Mouse (Mus musculus) kidney, postnatal 0 days (tissue): ENCODE measurements at regions not wholly inside any gene's neighbourhood (a gene's known extent, or its start where the extent isn't known, plus 50 kb on each side); places are given as distances from the start of the nearest gene placed in this dataset.

Experiments
- ATAC-seq: fragments of 200-750 bp; cut with Nextera tagmentation; replicated peaks from 2 replicates; pipeline ENCODE4 v1.8.0; 2017; ENCODE audit warnings: low read depth, moderate number of reproducible peaks, moderate TSS enrichment, moderate library complexity; ENCODE audit not compliant: low FRiP score
- DNase-seq: peaks from one replicate; pipeline ENCODE4 v3.0.0-alpha.2; 2016; ENCODE audit warnings: low spot score
- H3K27ac ChIP-seq: fragments of 300-500 bp; sonication (generic); 2 replicates; pipeline ENCODE4 v1.5.1; 2014; ENCODE audit warnings: mild to moderate bottlenecking
- H3K27me3 ChIP-seq: fragments of 300-500 bp; sonication (generic); 2 replicates; pipeline ENCODE4 v1.6.1; 2014; ENCODE audit warnings: low read length, mixed read lengths; ENCODE audit not compliant: insufficient read depth
- H3K36me3 ChIP-seq: fragments of 300-500 bp; sonication (generic); 2 replicates; pipeline ENCODE4 v1.6.1; 2014; ENCODE audit warnings: low read length, mixed read lengths; ENCODE audit not compliant: insufficient read depth
- H3K4me1 ChIP-seq: fragments of 300-500 bp; sonication (generic); replicated peaks from 2 replicates; pipeline ENCODE4 v1.6.1; 2014; ENCODE audit warnings: antibody characterized with exemption, low read length, mixed read lengths; ENCODE audit not compliant: insufficient read depth
- H3K4me2 ChIP-seq: fragments of 300-500 bp; sonication (generic); 2 replicates; pipeline ENCODE4 v1.6.1; 2014; ENCODE audit warnings: mild to moderate bottlenecking, low read length, moderate library complexity, mixed read lengths
- H3K4me3 ChIP-seq: fragments of 300-500 bp; sonication (generic); replicated peaks from 2 replicates; pipeline ENCODE4 v1.5.1; 2014; ENCODE audit warnings: low read depth, low read length
- H3K9ac ChIP-seq: fragments of 300-500 bp; sonication (generic); 2 replicates; pipeline ENCODE4 v1.6.1; 2014; ENCODE audit warnings: low read depth, low read length
- H3K9me3 ChIP-seq: fragments of 300-500 bp; sonication (generic); replicated peaks from 2 replicates; pipeline ENCODE4 v1.6.1; 2016; ENCODE audit warnings: low read length, inconsistent platforms, mixed read lengths
- CTCF ChIP-seq: IDR thresholded peaks from 2 replicates; pipeline ENCODE4 v1.5.1; 2016; ENCODE audit warnings: antibody characterized with exemption, low read depth, mild to moderate bottlenecking, moderate library complexity
- WGBS: fragments of 180-500 bp; shearing (Covaris S2); extraction: QIAGEN DNeasy Blood & Tissue Kit; methylation state at CpG from one replicate; pipeline ENCODE4 v1.1.7; 2014; 5-methylcytosine and 5-hydroxymethylcytosine counted together

- H3K4me3 ChIP-seq: no peak overlapping the region
- no peak overlapping the region for H3K4me2 ChIP-seq
- H3K9ac ChIP-seq: no peak overlapping the region
- no peaks in the 10 kb centered on the region for H3K4me1 ChIP-seq
- no peaks in the 10 kb centered on the region for H3K9me3 ChIP-seq
- H3K27ac ChIP-seq: no peak overlapping the region
- no peaks in the 10 kb centered on the region for H3K27me3 ChIP-seq
- 88% methylated on average over 1 of the region's 1 CpGs for WGBS
- ATAC-seq (no peak), DNase-seq (no peak)
- no peaks in the 10 kb centered on the region for H3K36me3 ChIP-seq
- TF ChIP-seq CTCF: no peak
These were observed 369.6 kb upstream of the Fsip2 start for GRCm38 (mm10) chr2:82573841-82574240.

DNA sequence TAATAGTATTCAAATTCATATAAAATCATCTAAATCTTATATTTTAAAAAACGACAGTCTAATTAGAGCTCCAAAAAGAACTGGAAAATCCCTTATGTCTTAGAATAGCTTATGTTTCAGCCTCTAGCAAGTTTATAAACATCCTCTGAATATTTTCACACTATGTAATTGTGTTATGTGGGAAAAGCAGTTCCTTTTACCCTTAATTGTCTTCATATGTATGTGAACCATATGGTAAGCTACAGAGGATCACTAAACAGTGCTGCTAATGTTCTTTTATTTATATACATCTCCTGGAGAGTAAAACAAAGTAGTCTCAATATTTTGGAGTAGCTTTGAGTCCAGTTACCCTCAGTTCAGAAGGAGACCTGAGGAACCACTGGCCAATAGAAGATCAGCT, 363.8 kb upstream of the Fsip2 start:
- Histone ChIP-seq H3K9me3 (no peaks in the 10 kb centered on the region), H3K36me3 (no peaks in the 10 kb centered on the region), H3K9ac (no peak overlapping the region), H3K27me3 (no peaks in the 10 kb centered on the region), H3K27ac (no peak overlapping the region), H3K4me3 (no peak overlapping the region), H3K4me1 (no peaks in the 10 kb centered on the region), H3K4me2 (no peak overlapping the region)
- no peak for ATAC-seq
- DNase-seq: no peak
- whole genome bisulfite sequencing: 85% methylated on average over 1 of the region's 1 CpGs
- TF ChIP-seq CTCF: no peak

DNA sequence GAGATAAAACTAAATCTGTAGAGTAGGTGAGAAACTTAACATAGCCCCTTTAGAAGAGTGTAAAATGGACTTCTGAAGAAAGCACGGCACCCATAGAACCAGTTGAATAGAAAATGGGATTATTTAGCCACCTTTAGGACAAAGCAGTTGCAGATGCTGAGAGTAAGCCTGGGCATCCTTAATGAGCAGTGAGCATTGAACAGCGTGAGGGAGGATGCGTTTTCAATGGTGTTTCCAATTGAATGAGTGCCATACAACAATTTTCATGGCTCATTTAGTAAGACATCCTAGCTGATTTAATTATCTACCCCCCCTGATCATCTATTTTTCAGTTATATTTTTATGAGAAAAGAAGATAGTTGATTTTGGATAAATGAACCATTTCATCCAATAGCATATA, 327.2 kb upstream of the Fsip2 start:
- Histone ChIP-seq H3K27me3 (no peaks in the 10 kb centered on the region), H3K4me1 (no peaks in the 10 kb centered on the region), H3K9ac (no peak overlapping the region), H3K36me3 (no peaks in the 10 kb centered on the region), H3K4me3 (no peak overlapping the region), H3K27ac (no peak overlapping the region), H3K4me2 (no peak overlapping the region), H3K9me3 (no peaks in the 10 kb centered on the region)
- ATAC-seq (no peak), DNase-seq (no peak)
- 77% methylated on average over 3 of the region's 3 CpGs for WGBS
- no peak for TF ChIP-seq CTCF

DNA sequence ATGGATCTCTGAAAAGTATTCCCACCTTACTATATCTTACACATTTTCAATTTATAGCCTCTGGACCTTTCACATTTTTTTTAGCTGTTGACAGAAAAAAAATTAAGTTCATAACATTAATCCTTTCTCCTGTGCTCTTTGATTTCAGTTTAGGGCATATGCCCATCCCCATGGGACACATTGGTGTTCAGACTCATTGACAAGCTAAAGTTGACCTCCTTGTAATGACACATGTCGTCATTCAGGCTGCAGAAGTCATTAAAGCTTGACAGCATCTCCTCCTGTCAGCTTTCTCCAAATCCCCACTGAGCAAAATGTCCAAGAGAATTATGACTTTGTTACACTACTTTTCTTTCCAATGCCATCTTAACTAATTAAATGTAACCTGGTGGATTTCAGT, 322.9 kb upstream of the Fsip2 start:
- DNase-seq: no peak
- Histone ChIP-seq H3K27ac (no peak overlapping the region), H3K9me3 (no peaks in the 10 kb centered on the region), H3K4me3 (no peak overlapping the region), H3K4me1 (no peaks in the 10 kb centered on the region), H3K9ac (no peak overlapping the region), H3K36me3 (no peaks in the 10 kb centered on the region), H3K27me3 (no peaks in the 10 kb centered on the region), H3K4me2 (no peak overlapping the region)
- no peak for ATAC-seq
- WGBS: 46% methylated on average over 1 of the region's 1 CpGs
- TF ChIP-seq CTCF: no peak

DNA sequence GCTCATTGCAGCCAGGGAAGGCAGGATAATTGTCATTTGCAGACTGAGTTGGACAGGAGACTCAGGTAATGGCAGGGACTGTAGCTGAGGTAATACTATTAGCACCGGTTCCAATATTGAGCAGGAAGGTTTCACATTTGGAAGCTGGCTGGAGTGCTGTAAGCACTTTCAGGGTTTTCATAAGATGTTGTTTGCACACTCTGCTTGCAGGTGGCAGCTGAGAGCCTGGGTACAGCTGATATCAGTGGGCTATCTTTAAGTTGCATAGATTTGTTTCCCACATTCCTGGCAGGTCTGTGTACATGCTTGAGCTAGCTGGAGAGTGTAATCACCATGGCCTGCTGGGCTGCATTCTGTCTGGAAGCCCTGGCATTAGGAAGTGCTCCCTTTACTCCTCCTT, 299.0 kb upstream of the Fsip2 start:
- no peak for TF ChIP-seq CTCF
- no peak for ATAC-seq
- H3K4me2 ChIP-seq: no peak overlapping the region
- no peak overlapping the region for H3K9ac ChIP-seq
- H3K36me3 ChIP-seq: no peaks in the 10 kb centered on the region
- no peaks in the 10 kb centered on the region for H3K4me1 ChIP-seq
- no peaks in the 10 kb centered on the region for H3K9me3 ChIP-seq
- no peaks in the 10 kb centered on the region for H3K27me3 ChIP-seq
- WGBS: 79% methylated on average over 1 of the region's 1 CpGs
- no peak overlapping the region for H3K27ac ChIP-seq
- no peak for DNase-seq
- no peak overlapping the region for H3K4me3 ChIP-seq
